Mouse (Mus musculus): ENCODE data around the gene Gm16506.
"Not testable (repeated sequence)": the region's sequence is repeated elsewhere in the genome, so short reads cannot be mapped to it uniquely, and the experiment has no call there.

Gene Gm16506

DNA sequence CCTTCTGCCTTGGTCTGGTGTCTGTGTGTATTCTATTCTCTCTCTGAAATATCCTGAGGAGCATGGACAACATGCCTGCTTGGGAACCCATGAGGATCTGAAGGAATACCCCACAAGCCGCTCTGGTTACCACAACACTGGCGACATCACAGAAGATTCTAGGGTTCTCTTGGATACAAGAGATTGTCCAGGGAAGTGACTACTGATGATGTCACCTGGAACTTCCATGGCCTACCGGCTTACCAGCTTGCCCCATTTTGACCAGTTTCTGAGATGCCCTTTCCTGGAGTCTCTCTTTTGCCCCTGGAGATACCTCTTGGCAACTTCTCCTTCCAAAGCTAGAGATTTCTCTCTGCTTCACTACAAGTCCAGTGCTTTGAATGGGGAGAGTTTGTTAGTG, at the start of gene Gm16506:
Gm16506 (minus strand) TSS at position 101 of the 400 bp plus-strand sequence.
- DNase-seq (ENCODE audit: low spot score in 2 of 2): not testable (repeated sequence)

DNA sequence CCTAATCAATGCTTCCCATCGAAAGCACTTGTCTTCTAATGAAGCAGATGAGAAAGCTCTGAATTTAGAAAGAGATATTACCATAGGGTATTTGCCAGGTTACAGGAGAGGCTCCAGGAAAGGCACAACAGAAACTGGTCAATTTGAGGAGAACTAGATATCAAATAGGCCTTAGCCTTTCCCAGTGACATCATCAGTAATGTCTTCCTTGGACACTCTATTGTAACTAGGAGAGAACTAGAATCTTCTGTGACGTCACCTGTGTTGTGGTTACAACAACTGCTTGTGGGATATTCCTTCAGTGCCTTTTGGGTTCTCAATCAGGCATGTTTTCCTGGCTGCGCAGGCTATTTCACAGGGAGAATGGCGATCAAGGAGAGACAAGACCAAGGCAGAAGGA, 20.3 kb upstream of the Gm16506 start, which contains the start of gene Gm6526:
Gm6526 (plus strand) TSS at position 301 of the 400 bp plus-strand sequence.
- DNase-seq (ENCODE audit: low spot score in 2 of 2): not testable (repeated sequence)

DNA sequence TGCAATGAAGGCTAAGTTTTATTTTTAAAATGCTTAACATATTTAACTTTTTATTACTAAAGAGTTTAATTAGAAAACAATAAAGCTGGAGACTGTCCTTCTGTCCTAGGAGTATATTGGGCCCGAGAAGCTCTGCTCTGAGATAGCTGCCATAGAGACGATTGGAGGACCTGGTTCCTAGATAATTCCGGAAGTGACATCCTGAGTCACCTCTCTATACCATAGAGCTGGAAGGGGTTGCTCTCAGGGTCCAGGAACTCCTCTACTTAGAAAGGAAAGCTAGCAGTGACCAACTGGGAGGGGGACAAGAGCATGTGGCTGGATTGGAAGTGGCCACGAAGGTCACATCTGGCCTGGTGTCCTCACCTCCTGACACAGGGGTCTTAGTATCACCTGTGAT, 29.7 kb downstream of the Gm16506 start, which contains the start of gene Gm7324:
Gm7324 (plus strand) TSS at position 208 of the 400 bp plus-strand sequence.
- not testable (repeated sequence) for DNase-seq (ENCODE audit: low spot score in 2 of 2)

GRCm38 (mm10) chr14:43677099-43677498, 50.2 kb downstream of the Gm16506 start, which contains the start of gene Gm8165:
TSS of gene Gm8165 (minus strand) at chr14:43677199.
- DNase-seq (ENCODE audit: low spot score in 2 of 2): not testable (repeated sequence)

Measured in urinary bladder, postnatal 36 days (tissue).